Mouse (Mus musculus): ENCODE data around the gene Srsf5.

Gene Srsf5

GRCm38 (mm10) chr12:80998528-80999221, 53.4 kb downstream of the Srsf5 start:
- DNase-seq: peak; percentile 91
